Mouse (Mus musculus) lung, postnatal 10 days (tissue): ENCODE measurements around the gene Prmt1.
"Not testable (repeated sequence)": the region's sequence is repeated elsewhere in the genome, so short reads cannot be mapped to it uniquely, and the experiment has no call there.

Experiments used
- DNase-seq: peaks from one replicate; pipeline ENCODE4 v3.0.0; 2021

The Prmt1 gene

GRCm38 (mm10) chr7:44986192-44986878 lies at the start of gene Prmt1:
Prmt1 (minus strand) TSS chr7:44986568.
- peak; percentile 99 for DNase-seq

GRCm38 (mm10) chr7:45035631-45036030 lies 49.3 kb upstream of the Prmt1 start:
- no peak for DNase-seq

DNA sequence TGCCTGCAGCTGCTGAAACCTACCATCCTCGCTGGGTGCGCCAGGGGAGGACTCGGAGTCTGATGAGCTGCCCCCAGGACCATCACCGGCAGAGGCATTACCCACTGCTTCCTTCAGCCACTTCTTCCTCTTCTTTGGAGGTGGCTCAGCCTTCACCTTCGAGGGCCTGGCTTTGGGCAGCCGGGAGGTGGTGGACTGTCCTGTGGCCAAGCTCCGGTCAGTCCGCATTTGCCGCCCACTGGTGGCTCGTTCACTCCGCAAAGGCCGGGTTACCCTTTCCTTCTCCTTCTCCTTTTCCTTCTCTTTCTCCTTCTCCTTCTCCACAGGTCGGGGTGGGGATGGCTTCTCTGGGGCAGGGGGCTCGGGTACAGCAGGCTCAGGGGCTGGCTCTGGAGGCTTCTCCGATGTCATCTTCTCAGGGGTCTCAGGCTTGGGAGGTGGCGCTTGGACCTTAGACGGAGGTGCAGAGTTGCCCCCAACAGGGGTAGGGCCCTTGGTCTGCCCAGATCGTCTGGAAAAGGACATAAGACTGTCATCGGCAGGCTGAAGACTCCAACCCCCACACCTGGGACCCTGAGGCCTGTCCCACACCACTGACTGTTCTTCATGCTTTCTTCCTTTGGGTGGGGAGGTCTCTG lies 47.5 kb upstream of the Prmt1 start:
- no peak for DNase-seq

GRCm38 (mm10) chr7:45030857-45031256 lies 44.5 kb upstream of the Prmt1 start:
- DNase-seq, result no peak

- DNase-seq, result no peak
These were observed 43.6 kb upstream of the Prmt1 start for GRCm38 (mm10) chr7:45029995-45030394.

DNA sequence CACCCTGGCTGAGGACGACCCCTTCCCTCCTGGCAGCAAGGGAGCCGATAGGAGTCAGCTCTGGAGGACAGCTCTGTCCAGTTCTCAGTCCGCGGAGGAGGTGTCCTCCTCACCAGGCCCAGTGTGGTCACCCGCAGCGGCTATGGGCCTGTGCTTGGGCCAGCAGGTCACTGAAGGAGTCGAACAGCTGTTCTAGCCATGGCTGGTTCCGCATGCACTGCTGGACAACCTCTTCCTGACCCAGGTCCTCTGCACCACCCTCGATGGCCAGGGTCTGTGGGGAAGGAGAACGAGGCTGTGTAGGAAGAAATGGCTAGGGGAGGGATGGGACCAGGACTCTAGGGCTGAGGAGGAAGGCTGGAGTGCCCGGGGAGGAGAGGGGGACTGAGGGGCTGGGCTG lies 42.0 kb upstream of the Prmt1 start:
- DNase-seq, result no peak

DNA sequence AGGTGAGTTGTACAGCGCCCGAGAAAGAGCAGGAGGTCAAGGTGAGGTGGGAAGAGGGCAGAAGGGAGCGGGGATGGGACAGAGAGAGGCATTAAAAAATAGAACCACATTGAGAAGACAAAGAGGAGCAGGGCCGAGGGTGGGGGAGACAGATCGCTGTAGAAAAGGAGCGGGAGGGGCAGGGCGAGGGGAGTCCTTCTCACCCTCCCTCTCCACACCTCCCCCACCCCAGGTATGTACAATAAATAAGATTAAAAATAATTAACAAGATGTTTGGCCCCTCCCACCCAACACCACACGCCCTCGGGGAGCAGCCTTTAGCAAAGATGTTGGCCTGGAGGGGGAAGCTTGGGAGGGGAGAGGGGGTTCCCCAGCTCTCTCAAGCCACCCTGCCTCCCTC lies 41.4 kb upstream of the Prmt1 start:
- DNase-seq, result no peak

DNA sequence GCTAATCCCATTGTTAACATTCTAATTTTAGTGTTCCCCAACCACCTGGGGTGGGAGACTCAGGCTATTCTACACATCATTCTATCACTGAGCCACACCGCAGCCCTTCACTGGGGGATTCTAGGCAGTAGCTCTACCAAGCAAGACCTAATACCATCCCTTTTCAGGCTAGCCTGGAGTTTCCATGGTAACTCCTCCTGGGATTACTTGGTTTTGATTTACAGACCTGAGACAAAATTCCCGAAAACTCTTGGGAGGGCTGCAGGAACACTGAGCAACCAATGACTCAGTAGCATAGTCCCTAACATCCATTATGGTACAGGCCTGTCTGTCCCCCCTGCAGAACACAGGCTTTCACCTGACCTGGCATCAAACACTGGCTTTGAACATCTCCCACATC lies 39.9 kb upstream of the Prmt1 start:
- DNase-seq, result no peak

GRCm38 (mm10) chr7:45025601-45026220 lies 39.3 kb upstream of the Prmt1 start:
- no peak for DNase-seq

- no peak for DNase-seq
These were observed 38.2 kb upstream of the Prmt1 start for GRCm38 (mm10) chr7:45024281-45025248.

DNA sequence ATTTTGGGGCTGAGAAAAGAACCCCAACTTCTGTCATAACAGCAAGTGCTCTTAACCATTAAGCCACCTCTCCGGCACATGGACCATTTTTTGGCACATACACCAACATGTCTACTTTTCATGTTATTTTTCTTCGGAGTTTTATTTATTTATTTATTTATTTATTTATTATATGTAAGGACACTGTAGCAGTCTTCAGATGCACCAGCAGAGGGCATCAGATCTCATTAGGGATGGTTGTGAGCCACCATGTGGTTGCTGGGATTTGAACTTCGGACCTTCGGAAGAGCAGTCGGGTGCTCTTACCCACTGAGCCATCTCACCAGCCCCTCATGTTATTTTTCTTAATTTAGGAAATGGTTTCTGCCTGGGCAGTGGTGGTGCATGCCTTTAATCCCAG lies 37.3 kb upstream of the Prmt1 start:
- DNase-seq, result not testable (repeated sequence)

GRCm38 (mm10) chr7:45020225-45020624 lies 33.9 kb upstream of the Prmt1 start:
- DNase-seq, result no peak

DNA sequence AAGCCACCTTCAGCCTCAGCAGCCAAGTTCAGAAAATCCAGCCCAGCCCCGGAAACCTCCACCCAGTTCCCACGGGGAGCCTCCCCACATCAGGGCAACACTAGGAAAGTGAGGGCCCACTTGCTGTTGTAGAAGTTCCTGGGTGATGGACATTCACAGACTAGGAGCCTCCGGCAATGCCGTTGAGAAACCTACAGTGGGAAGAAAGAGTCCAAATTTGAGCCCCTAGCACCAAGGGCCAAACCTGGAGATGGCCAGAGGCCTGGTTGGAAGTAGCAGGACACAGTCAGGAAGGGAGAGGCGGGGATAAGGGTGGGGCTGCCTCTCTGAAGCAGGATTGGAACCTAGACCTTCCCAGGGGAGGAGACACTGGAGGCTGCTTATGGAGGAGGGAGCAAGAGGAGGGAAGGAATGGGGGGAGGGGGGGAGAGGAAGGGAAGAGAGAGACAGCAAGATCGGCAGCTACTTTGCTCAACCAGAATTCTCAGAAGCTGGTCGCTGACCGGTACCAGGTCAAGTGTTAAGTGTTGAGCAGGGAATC lies 32.7 kb upstream of the Prmt1 start:
- DNase-seq, result peak; percentile 92

DNA sequence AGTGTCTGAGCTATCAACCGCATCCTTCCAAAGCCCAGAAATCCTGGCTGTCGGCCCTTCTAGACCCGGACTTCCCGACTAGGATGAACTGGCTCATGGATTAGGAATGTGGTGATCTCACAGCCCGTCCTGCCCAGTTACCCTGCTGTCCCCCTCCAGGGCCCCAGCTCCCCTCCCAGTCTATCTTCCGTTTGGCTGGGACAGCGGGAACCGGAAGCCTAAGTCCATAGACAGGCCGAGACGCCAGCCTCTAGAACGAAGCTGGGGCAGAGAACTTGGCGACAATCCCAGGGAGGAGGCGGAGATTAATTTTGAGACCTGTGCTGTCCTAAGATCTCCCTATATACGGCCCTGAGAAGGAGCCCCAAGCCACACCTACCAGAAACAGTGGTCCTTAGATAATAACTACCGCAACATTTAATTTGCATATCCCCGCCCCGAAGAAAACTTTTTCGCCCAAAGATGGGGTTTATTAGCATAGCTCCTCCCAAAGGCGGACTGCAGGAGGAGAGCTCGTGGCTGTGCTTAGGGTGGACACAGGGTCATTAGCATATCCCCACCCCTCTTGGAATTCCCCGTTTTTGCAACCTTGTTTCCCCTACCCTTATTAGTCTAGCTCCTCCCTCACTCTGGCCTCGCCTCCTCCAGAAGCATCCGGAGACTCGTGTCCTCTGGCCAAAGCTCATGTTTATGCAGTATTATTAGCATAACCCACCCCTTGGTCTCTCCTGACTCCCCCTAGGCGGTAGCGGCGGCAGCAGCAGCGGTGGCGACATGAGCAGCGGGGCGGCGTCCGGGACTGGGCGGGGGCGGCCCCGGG lies 31.1 kb upstream of the Prmt1 start, which contains the start of gene Rras:
Rras (plus strand) TSS at position 720 of the 820 bp plus-strand sequence.
- DNase-seq, result peak; percentile 98

DNA sequence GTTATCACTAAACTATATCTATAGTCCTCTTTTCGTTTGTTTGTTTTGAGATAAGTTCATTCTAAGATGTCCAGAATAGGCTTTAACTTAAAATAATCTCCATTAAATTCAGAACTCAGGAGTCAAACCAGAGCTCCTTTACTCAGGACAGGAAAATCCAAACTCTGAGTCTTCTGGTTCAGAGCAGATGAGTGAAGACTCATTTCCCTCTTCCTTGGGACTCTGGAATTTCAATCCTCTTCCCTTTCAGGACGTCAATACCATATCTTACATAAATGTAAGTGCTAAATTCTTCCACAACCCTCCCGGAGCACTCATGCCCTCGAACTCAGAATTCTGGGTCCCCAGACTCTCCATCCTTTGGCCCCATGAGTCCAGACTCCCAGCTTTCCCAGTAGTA lies 30.4 kb upstream of the Prmt1 start:
- no peak for DNase-seq

DNA sequence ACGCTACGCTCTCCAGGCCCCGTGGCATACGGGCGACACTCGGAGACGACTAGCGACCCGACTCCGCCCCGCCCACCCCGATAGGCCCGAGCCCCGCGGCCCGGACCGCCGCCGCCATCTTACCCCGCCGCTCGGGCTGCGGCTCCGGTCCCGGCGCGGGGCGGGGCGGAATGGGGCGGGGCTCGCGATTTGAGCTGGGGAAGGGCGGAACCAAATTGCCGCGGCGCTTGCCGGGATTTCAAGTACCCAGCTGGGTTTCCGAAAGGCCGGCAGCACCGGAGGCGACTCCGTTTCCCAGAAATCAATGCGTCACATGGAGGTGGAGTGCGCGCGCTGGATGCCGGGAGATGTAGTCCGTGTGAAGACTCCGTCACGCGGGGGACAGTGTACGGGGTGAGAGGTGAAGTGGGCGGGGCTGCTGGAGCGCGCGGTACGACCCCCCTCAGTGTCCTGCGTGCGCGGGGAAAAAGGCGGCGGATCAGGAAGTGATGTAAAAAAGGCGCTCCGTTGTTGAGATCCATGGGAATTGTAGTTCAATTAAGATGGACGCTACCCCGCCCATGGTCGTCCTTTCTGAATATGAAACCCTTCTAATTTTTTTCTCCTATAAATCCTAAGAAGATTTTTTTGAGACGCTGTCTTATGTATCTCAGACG lies 29.7 kb upstream of the Prmt1 start, which contains the start of gene Scaf1:
Scaf1 (minus strand) TSS at position 407 of the 656 bp plus-strand sequence.
- peak; percentile 100 for DNase-seq

- DNase-seq, result no peak
These were observed 29.1 kb upstream of the Prmt1 start for GRCm38 (mm10) chr7:45015344-45015956.

- no peak for DNase-seq
These were observed 27.7 kb upstream of the Prmt1 start for GRCm38 (mm10) chr7:45014096-45014451.

- DNase-seq, result no peak
These were observed 27.2 kb upstream of the Prmt1 start for GRCm38 (mm10) chr7:45013366-45014095.

GRCm38 (mm10) chr7:45012824-45013223 lies 26.5 kb upstream of the Prmt1 start:
- no peak for DNase-seq
